Mouse (Mus musculus): ENCODE results near the gene Mybpc2.

The Mybpc2 gene

GRCm38 (mm10) chr7:44524502-44524901 lies at the start of gene Mybpc2:
TSS of gene Mybpc2 (minus strand) at chr7:44524656.
- in situ Hi-C loops (cut with MboI, MseI), result no loop called here

- in situ Hi-C loops (cut with MboI, MseI), result no loop called here
Measured at GRCm38 (mm10) chr7:44572956-44573484, 48.6 kb upstream of the Mybpc2 start.

GRCm38 (mm10) chr7:44572213-44572701 lies 47.8 kb upstream of the Mybpc2 start, which contains the start of gene Napsa:
TSS of gene Napsa (plus strand) at chr7:44572380.
- in situ Hi-C loops (cut with MboI, MseI), result no loop called here

- in situ Hi-C loops (cut with MboI, MseI), result no loop called here
Measured at GRCm38 (mm10) chr7:44571811-44572210, 47.4 kb upstream of the Mybpc2 start.

GRCm38 (mm10) chr7:44570989-44571388 lies 46.5 kb upstream of the Mybpc2 start:
- in situ Hi-C loops (cut with MboI, MseI), result no loop called here

GRCm38 (mm10) chr7:44568803-44569202 lies 44.3 kb upstream of the Mybpc2 start:
- in situ Hi-C loops (cut with MboI, MseI), result no loop called here

- in situ Hi-C loops (cut with MboI, MseI), result no loop called here
Measured at GRCm38 (mm10) chr7:44565414-44565813, 41.0 kb upstream of the Mybpc2 start.

- in situ Hi-C loops (cut with MboI, MseI), result no loop called here
Measured at GRCm38 (mm10) chr7:44564486-44564885, 40.0 kb upstream of the Mybpc2 start.

- in situ Hi-C loops (cut with MboI, MseI), result no loop called here
Measured at GRCm38 (mm10) chr7:44563284-44563683, 38.8 kb upstream of the Mybpc2 start.

- in situ Hi-C loops (cut with MboI, MseI), result no loop called here
Measured at GRCm38 (mm10) chr7:44560435-44561400, 36.3 kb upstream of the Mybpc2 start.

- in situ Hi-C loops (cut with MboI, MseI), result loop anchor here (10.0 kb wide), 1 partner anchor 1167 kb away; the partner anchor contains the start of genes Fam83e and Spaca4
Measured at GRCm38 (mm10) chr7:44557629-44558028, 33.2 kb upstream of the Mybpc2 start.

- in situ Hi-C loops (cut with MboI, MseI), result loop anchor here (10.0 kb wide), 1 partner anchor 1171 kb away; the partner anchor contains the start of genes Fam83e and Spaca4
Measured at GRCm38 (mm10) chr7:44553826-44554225, 29.4 kb upstream of the Mybpc2 start, which contains the start of gene Nr1h2. TSS of gene Nr1h2 (minus strand) at chr7:44553951.

- in situ Hi-C loops (cut with MboI, MseI), result loop anchor here (10.0 kb wide), 1 partner anchor 1172 kb away; the partner anchor contains the start of genes Fam83e and Spaca4
Measured at GRCm38 (mm10) chr7:44553196-44553764, 28.8 kb upstream of the Mybpc2 start.

GRCm38 (mm10) chr7:44552141-44552908 lies 27.9 kb upstream of the Mybpc2 start:
- in situ Hi-C loops (cut with MboI, MseI), result loop anchor here (10.0 kb wide), 1 partner anchor 1172 kb away; the partner anchor contains the start of genes Fam83e and Spaca4

- in situ Hi-C loops (cut with MboI, MseI), result loop anchor here (10.0 kb wide), 1 partner anchor 1173 kb away; the partner anchor contains the start of genes Fam83e and Spaca4
Measured at GRCm38 (mm10) chr7:44551731-44552130, 27.3 kb upstream of the Mybpc2 start.

- in situ Hi-C loops (cut with MboI, MseI), result loop anchor here (10.0 kb wide), 1 partner anchor 1174 kb away; the partner anchor contains the start of genes Fam83e and Spaca4
Measured at GRCm38 (mm10) chr7:44551301-44551700, 26.8 kb upstream of the Mybpc2 start.

GRCm38 (mm10) chr7:44550409-44550678 lies 25.9 kb upstream of the Mybpc2 start:
- in situ Hi-C loops (cut with MboI, MseI), result loop anchor here (10.0 kb wide), 1 partner anchor 1174 kb away; the partner anchor contains the start of genes Fam83e and Spaca4

- in situ Hi-C loops (cut with MboI, MseI), result loop anchor here (10.0 kb wide), 1 partner anchor 1175 kb away; the partner anchor contains the start of genes Fam83e and Spaca4
Measured at GRCm38 (mm10) chr7:44549621-44550408, 25.4 kb upstream of the Mybpc2 start.

- in situ Hi-C loops (cut with MboI, MseI), result no loop called here
Measured at GRCm38 (mm10) chr7:44548497-44549087, 24.1 kb upstream of the Mybpc2 start, which contains the start of gene Pold1. TSS of gene Pold1 (minus strand) at chr7:44548849.

- in situ Hi-C loops (cut with MboI, MseI), result no loop called here
Measured at GRCm38 (mm10) chr7:44547725-44548124, 23.3 kb upstream of the Mybpc2 start.
